Mouse (Mus musculus) frontal cortex, postnatal 25 days (tissue): ENCODE data around the gene Uri1.

ENCODE experiments used
- DNase-seq, 2 experiments: peaks; one replicate each; pipeline ENCODE4 v3.0.0; 2022; ENCODE audit warnings: low spot score in 2 of 2

Uri1 gene

DNA sequence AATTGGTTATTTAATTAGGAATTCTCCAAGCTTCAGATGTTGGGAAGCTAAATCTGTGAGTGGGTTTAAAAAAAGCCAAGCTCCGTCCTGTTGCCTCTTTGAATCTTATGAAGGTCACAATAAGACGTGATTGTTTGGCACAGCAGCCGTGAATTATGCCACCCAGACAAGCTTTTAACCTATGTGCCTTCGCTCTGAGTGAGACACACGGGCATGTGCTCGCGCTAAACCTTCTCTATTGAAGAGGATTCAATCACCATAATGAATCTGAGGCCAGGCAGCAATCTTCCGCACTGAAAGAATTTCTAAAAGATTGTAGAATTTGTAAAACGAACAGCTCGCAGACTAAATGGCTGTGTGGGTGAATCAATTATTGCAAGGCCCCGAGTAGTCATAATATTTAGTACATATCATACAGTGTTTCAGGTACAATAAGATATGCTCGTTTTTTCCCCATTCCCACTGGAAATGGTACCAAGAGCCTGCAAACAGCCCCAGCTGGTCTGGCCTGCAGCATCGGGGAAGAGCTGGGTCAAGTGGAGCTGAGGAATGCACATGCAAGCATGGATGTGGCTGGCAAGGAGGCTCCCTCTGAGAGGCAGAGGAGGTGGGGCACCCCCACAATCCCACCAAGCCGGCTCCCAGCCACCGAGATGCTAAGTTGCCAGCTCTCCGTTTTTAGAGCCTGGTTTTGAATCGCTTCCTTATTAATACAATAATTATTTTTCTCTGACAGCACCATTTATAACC lies 101.5 kb downstream of the Uri1 start:
- DNase-seq: no peak

DNA sequence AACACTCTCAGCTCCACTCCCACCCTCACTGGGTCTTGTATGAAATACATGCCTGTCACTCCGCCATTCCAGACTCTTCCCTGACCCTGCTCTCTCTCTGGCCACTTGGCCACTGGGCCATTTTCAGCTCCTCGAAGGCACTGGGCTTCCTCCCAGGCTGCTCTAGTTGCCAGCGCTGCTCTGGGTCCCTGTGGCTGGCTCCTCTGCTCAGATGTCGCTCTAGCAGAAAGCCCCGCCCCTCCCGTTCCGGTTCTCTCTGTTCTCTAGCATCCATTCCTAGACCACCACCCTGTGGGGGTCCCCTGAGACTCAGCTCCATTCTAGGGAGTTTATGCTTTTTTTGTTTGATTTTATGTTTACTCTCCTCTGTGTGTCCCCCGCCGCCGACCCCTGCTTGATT lies 104.4 kb downstream of the Uri1 start:
- DNase-seq: no peak

DNA sequence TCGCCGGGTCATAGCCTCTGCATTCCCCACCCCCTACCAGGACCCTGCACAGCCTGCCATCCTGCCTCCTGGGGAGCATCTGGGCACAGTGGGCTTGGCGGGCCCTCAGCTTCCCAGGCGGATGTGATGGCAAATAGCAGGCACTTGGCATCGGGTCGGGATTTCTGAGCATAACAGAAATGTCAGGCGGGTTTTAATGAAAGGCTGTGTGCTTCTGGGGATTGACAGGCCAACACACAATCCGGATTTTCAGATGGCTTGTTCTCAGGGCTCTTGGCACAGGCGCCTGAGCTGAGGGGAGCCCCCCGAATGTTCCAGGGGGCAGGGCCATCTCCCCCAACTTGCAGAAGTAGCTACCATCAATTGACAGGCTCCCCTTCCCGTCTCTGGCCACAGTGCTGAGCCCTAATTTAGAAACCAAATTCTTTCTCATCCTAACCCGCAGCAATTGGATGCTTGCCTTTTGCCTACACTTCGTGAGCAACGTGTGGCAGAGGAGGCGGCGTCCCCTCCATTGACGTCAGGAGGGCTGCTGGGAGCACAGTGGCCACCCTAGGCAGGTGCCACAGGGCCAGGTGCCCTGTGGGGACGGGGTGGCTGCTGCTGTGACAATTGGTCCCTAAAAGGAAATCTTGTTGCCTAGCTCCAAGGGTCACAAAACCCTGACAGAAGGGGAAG lies 106.5 kb downstream of the Uri1 start:
- DNase-seq: no peak

DNA sequence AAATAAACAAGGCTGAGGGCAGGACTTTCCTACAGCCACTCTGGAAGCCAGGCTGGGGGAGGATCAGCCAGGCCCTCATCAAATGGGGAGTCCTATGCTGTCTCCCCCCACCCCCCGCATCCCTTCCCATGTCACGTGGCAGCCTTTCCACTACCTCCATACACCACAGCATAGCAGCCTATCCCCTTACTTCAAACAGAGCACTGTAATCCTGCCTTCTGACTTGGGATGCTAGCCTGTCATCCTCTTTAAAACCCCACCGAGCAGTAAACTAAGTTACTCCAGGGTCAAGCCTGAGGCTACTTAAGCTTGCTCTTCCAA lies 111.6 kb downstream of the Uri1 start:
- DNase-seq: no peak

DNA sequence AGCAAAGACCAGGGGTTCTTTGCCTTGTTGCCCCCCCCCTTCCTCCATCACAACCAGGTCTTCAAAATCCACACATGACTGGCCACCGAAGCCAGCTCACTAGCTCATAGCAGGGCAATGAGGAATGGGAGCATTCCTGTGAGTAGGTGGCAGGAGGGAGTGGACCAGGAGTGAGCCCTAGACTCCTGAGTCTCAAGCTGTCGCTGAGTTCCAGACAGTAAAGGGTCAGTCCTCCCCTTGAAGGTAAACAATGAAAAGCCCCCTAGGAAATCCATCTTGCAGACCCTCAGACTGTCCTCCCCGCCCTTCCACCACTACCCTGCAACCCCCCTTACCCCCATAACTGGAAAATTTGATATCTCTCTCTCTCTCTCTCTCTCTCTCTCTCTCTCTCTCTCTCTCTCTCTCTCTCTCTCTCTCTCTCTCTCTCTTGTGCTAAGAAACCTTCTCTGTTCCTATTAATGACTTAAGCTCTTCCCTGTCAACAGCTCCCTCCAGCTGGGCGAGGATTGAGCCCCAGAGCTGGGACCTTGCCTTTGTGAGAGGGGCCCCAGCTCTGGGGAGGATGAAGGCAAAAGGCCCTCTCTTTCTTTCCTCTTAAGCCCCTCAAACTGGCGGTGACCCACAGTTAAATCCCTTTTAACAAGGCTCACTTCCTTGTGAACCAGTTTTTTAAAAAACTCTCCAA lies 112.1 kb downstream of the Uri1 start:
- no peak for DNase-seq

DNA sequence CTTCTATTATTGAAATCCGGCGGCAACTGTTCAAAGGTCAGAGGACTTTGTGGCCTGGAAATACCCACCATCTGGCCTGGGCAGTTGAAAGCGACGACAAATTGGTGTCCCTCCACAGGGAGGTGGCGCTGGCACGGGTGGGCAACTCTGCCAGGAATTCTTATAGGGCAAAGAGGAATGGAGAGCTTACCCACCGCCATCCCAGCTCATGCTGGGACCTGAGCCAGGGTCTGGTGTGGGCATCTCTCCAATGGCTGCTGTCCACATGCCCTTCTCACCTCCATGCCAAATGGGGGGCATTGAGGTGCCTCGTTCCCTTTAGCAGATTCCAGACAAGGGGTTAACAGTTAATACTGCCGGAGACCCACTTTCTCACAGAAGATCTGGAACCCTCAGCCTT lies 113.2 kb downstream of the Uri1 start:
- DNase-seq: no peak
